In the genomic region with DNA sequence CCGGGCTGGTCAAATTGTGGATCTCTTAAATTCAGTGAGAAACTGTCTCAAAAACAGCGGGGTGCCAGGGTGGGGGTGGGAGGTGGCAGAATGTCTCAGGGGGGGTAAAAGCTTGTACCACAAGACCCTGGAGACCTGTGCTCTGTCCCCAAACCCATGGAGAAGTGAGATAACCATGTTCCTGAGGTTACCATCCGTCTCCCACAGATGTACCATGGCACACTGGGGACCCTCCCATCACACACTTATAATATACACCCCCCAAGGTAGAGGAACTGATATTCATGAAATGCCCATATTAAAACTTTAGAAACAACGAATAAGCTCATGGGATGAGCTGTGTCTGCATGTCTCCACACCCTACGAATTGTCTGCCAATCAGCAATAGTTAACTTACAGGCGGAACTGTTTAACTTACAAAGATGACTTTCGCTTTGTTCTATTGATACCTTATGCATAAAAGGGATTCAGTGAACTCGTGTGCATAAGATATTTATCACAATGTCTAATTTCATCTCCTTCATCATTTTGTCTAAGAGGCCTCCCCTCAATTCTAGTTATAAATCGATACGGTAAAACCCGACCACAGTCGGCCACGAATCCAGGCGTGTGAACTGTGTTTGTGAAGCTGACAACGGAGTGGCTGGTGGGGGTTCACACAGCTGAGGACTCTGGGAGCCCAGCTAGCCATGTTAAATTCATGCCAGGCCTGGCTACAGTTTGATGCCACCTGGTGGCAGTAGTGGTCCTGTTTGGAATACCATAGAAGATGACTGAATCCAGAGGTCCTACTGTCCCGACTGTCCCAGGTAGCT, we compare ENCODE assay signal across 8 mouse cellular contexts. TPM values are rescaled to one million over a fixed set of nuclear protein-coding genes. Genes with fewer than 3 reads are reported as not detected.
DNase-seq lines count a peak whose midpoint lies in the region; ATAC-seq and TF ChIP-seq lines count a peak whose summit lies in the region.

No protein-coding gene starts in this region.

- no peak overlapping the region for H3K27ac ChIP-seq in forebrain, embryonic 12.5 days
- H3K27ac ChIP-seq in heart, postnatal 0 days (ENCODE audit: low read depth) = no peak overlapping the region
- no peak overlapping the region for H3K27ac ChIP-seq in liver, embryonic 15.5 days (replicated peaks)
- H3K27ac ChIP-seq in neural tube, embryonic 13.5 days (replicated peaks) = no peak overlapping the region

- peak; percentile 34 to 47 for DNase-seq in CD8-positive naive resting alpha-beta T cell, adult 2 months (ENCODE audit: low read depth in 2 of 2, low spot score in 2 of 2)
- peak; percentile 38 for DNase-seq in c-Kit-positive CD71-positive TER-119-negative erythroid progenitor cells, embryonic 14.5 days (ENCODE audit: low read depth)
- DNase-seq in heart, postnatal 0 days (ENCODE audit: low spot score) = peak; percentile 81
- DNase-seq in kidney, postnatal 4 days = peak; percentile 87 to 91
- peak; percentile 46 for DNase-seq in telencephalon, adult 2 months (ENCODE audit: low read depth, low spot score)

- no peak overlapping the region for H3K9ac ChIP-seq in forebrain, embryonic 12.5 days
- H3K9ac ChIP-seq in heart, postnatal 0 days (replicated peaks; ENCODE audit: low read depth, low read length) = peak overlapping the region; percentile 25; the same call in 1 of the 2 replicates
- no peak overlapping the region for H3K9ac ChIP-seq in liver, embryonic 15.5 days
- peak overlapping the region; percentile 58 for H3K9ac ChIP-seq in neural tube, embryonic 13.5 days

- peaks cover 12% of the 10 kb centered on the region for H3K4me1 ChIP-seq in forebrain, embryonic 12.5 days
- peaks cover 5% of the 10 kb centered on the region for H3K4me1 ChIP-seq in heart, postnatal 0 days (ENCODE audit: control insufficient read depth, insufficient read depth)
- peaks cover 15% of the 10 kb centered on the region for H3K4me1 ChIP-seq in liver, embryonic 15.5 days (replicated peaks)
- H3K4me1 ChIP-seq in neural tube, embryonic 13.5 days (replicated peaks) = peaks cover 14% of the 10 kb centered on the region; the same call in 1 of the 2 replicates

- no peaks in the 10 kb centered on the region for H3K27me3 ChIP-seq in forebrain, embryonic 12.5 days
- no peaks in the 10 kb centered on the region for H3K27me3 ChIP-seq in heart, postnatal 0 days (ENCODE audit: control insufficient read depth, insufficient read depth, low read length)
- no peaks in the 10 kb centered on the region; the same call in 1 of the 2 replicates for H3K27me3 ChIP-seq in liver, embryonic 15.5 days
- H3K27me3 ChIP-seq in neural tube, embryonic 13.5 days = no peaks in the 10 kb centered on the region

- H3K36me3 ChIP-seq in forebrain, embryonic 12.5 days (replicated peaks) = no peaks in the 10 kb centered on the region
- H3K36me3 ChIP-seq in heart, postnatal 0 days (replicated peaks; ENCODE audit: control insufficient read depth, insufficient read depth, low read length) = no peaks in the 10 kb centered on the region
- H3K36me3 ChIP-seq in liver, embryonic 15.5 days (replicated peaks) = no peaks in the 10 kb centered on the region
- H3K36me3 ChIP-seq in neural tube, embryonic 13.5 days = no peaks in the 10 kb centered on the region

- no peak overlapping the region for H3K4me3 ChIP-seq in forebrain, embryonic 12.5 days (replicated peaks)
- peak overlapping the region; percentile 34 for H3K4me3 ChIP-seq in heart, postnatal 0 days (ENCODE audit: low read depth, low read length)
- peak overlapping the region; percentile 33 for H3K4me3 ChIP-seq in liver, embryonic 15.5 days (replicated peaks)
- peak overlapping the region; percentile 20 for H3K4me3 ChIP-seq in neural tube, embryonic 13.5 days

- TF ChIP-seq CTCF in heart, postnatal 0 days (IDR thresholded peaks at IDR 0.05; ENCODE audit: low read depth) = peak; percentile 83

- no peaks in the 10 kb centered on the region for H3K9me3 ChIP-seq in forebrain, embryonic 12.5 days
- no peaks in the 10 kb centered on the region for H3K9me3 ChIP-seq in heart, postnatal 0 days (replicated peaks; ENCODE audit: control insufficient read depth, low read length)
- H3K9me3 ChIP-seq in liver, embryonic 15.5 days (replicated peaks) = no peaks in the 10 kb centered on the region
- no peaks in the 10 kb centered on the region; the same call in 1 of the 2 replicates for H3K9me3 ChIP-seq in neural tube, embryonic 13.5 days

- no peak for TF ChIP-seq EP300 in heart, postnatal 0 days (IDR thresholded peaks at IDR 0.05; ENCODE audit: low read depth)

- peak overlapping the region; percentile 40 for H3K4me2 ChIP-seq in forebrain, embryonic 12.5 days
- H3K4me2 ChIP-seq in heart, postnatal 0 days (ENCODE audit: low read depth, low read length) = peak overlapping the region; percentile 52
- peak overlapping the region; percentile 50 for H3K4me2 ChIP-seq in liver, embryonic 15.5 days
- peak overlapping the region; percentile 52 for H3K4me2 ChIP-seq in neural tube, embryonic 13.5 days

- WGBS in forebrain, embryonic 12.5 days = 30% methylated on average over 16 of the region's 16 CpGs
- WGBS in heart, postnatal 0 days = 21% methylated on average over 16 of the region's 16 CpGs
- WGBS in liver, embryonic 15.5 days (ENCODE audit: insufficient replicate concordance) = 16% methylated on average over 16 of the region's 16 CpGs
- 22% methylated on average over 16 of the region's 16 CpGs for WGBS in neural tube, embryonic 13.5 days

- peak; percentile 83; the same call in 1 of the 2 replicates for ATAC-seq in forebrain, embryonic 12.5 days (ENCODE audit: low FRiP score)
- ATAC-seq in heart, postnatal 0 days (ENCODE audit: insufficient read depth, low read depth) = peak; percentile 81
- ATAC-seq in liver, embryonic 15.5 days (ENCODE audit: insufficient read depth) = peak; percentile 42; the same call in 1 of the 2 replicates
- ATAC-seq in neural tube, embryonic 13.5 days (ENCODE audit: low read depth) = peak; percentile 95

RNA-seq across cellular contexts. Expression of a gene that starts 26.6 kb away (rescaled TPM):
- polyA plus RNA-seq in forebrain, embryonic 12.5 days (2016; fragmentation: Nextera tagmentation; extraction: Ambion mirVana) = 6.3 and 7.5 TPM in 2 replicates
- 9.6 and 12.6 TPM in 2 replicates for total RNA-seq in heart, postnatal 0 days (2014; rRNA removed; ENCODE audit: low replicate concordance)
- polyA plus RNA-seq in heart, postnatal 0 days (2015; fragmentation: Nextera tagmentation; extraction: Ambion mirVana) = 1.1 and 1.2 TPM in 2 replicates
- 1.0 TPM in 2 replicates for polyA plus RNA-seq in liver, embryonic 15.5 days (2015; fragmentation: Nextera tagmentation; extraction: Ambion mirVana)
- polyA plus RNA-seq in neural tube, embryonic 13.5 days (2015; fragmentation: Nextera tagmentation; extraction: Ambion mirVana) = 3.0 and 3.5 TPM in 2 replicates

Comparison
In these comparisons a context has a peak if more than half of its experiments do, and no peak if none do; other contexts are left out.
1. DNase-seq: peak in every context shown above with its lines; median percentile 89 in kidney, postnatal 4 days; 81 in heart, postnatal 0 days; 46 in telencephalon, adult 2 months; 40 in CD8-positive naive resting alpha-beta T cell, adult 2 months; 38 in c-Kit-positive CD71-positive TER-119-negative erythroid progenitor cells, embryonic 14.5 days.
2. ATAC-seq: peak in every context shown above with its lines; median percentile 95 in neural tube, embryonic 13.5 days; 83 in forebrain, embryonic 12.5 days; 81 in heart, postnatal 0 days; 42 in liver, embryonic 15.5 days.
3. H3K9ac ChIP-seq: peak in heart, postnatal 0 days (single experiment) and neural tube, embryonic 13.5 days (single experiment); none in forebrain, embryonic 12.5 days (single experiment) and liver, embryonic 15.5 days (single experiment).
4. Peak in every context shown above with its lines, with median percentiles within 50 percentile points of each other: H3K4me2 ChIP-seq.